In the genomic region with DNA sequence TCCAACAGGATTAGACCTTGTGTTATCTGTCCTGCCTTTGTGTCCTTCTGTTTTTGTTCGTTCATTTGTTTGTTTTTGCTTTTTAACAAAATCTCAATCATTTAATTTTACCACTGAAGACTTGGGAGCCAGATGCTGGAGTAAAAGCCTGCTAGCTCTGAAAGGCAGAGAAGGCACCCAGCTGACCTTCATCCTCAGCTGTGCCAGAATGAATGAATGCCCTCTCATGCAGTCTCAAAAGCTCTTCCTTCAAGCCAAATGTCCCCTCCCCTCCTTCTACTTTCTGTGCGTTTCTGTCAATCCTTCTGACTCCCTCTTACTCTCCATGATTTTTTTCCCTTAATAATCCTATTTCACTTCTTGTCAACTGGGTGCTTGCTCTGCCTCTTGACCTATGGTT, we compare ENCODE assay signal across 20 mouse cellular contexts. TPM values are rescaled to one million over a fixed set of nuclear protein-coding genes. Genes with fewer than 3 reads are reported as not detected.
DNase-seq lines count a peak whose midpoint lies in the region; ATAC-seq and TF ChIP-seq lines count a peak whose summit lies in the region.
"Had no signal": no experiment of that assay in that cellular context is flagged by ENCODE, and none has a peak within 500 bp of the region (broad histone marks: within the 10 kb centered on the region; RNA-seq: fewer than 3 reads in every experiment).

No protein-coding gene starts in this region.

- no peaks in the 10 kb centered on the region for H3K27me3 ChIP-seq in forebrain, embryonic 12.5 days
- no peaks in the 10 kb centered on the region for H3K27me3 ChIP-seq in forebrain, embryonic 16.5 days (replicated peaks; ENCODE audit: control insufficient read depth, insufficient read depth, low read length)
- H3K27me3 ChIP-seq in midbrain, embryonic 11.5 days (ENCODE audit: control insufficient read depth, insufficient read depth, low read length), result no peaks in the 10 kb centered on the region
- H3K27me3 ChIP-seq in midbrain, embryonic 16.5 days (ENCODE audit: control insufficient read depth, insufficient read depth, low read depth, low read length), result no peaks in the 10 kb centered on the region
- no peaks in the 10 kb centered on the region for H3K27me3 ChIP-seq in forebrain, postnatal 0 days (ENCODE audit: insufficient read depth, low read length)
- H3K27me3 ChIP-seq: heart, embryonic 13.5 days; hindbrain, embryonic 12.5 days had no signal

- H3K9ac ChIP-seq in forebrain, embryonic 12.5 days, result no peak overlapping the region
- H3K9ac ChIP-seq in forebrain, embryonic 16.5 days (replicated peaks; ENCODE audit: low read depth, low read length), result no peak overlapping the region
- H3K9ac ChIP-seq in midbrain, embryonic 11.5 days (ENCODE audit: low read length), result no peak overlapping the region; the same call in 1 of the 2 replicates
- H3K9ac ChIP-seq in midbrain, embryonic 16.5 days (ENCODE audit: low read depth, low read length), result no peak overlapping the region
- H3K9ac ChIP-seq in forebrain, postnatal 0 days, result no peak overlapping the region
- H3K9ac ChIP-seq: heart, embryonic 13.5 days; hindbrain, embryonic 12.5 days had no signal

- no peak for TF ChIP-seq CTCF in brain, embryonic 14.5 days (IDR thresholded peaks at IDR 0.05; ENCODE audit: borderline replicate concordance, extremely low read depth, insufficient read depth, insufficient read length)
- TF ChIP-seq CTCF in forebrain, postnatal 0 days (IDR thresholded peaks at IDR 0.05; ENCODE audit: low read depth), result no peak

- peak; percentile 69 for DNase-seq in midbrain, embryonic 11.5 days (ENCODE audit: low spot score, missing footprints)
- DNase-seq in brain, embryonic 14.5 days (ENCODE audit: low read depth), result peak; percentile 82
- no peak for DNase-seq in forebrain, postnatal 0 days
- DNase-seq in left cerebral cortex, postnatal 36 days (ENCODE audit: low spot score in 2 of 2), result no peak
- DNase-seq in urinary bladder, postnatal 14 days (ENCODE audit: low spot score), result no peak
- DNase-seq: adrenal gland, postnatal 14 days; cerebellum, adult 2 months; gastrocnemius, postnatal 36 days; heart, postnatal 36 days had no signal

- no peak for ATAC-seq in forebrain, embryonic 12.5 days (ENCODE audit: low FRiP score)
- ATAC-seq in forebrain, embryonic 16.5 days, result no peak
- ATAC-seq in midbrain, embryonic 11.5 days (ENCODE audit: low FRiP score), result no peak
- no peak for ATAC-seq in midbrain, embryonic 16.5 days
- ATAC-seq in forebrain, postnatal 0 days, result peak; percentile 42; the same call in 1 of the 2 replicates
- ATAC-seq: intestine, embryonic 16.5 days had no signal

- intact Hi-C loops in left cerebral cortex, postnatal 36 days (cut with DNase I), result no loop called here

- 16% methylated on average over 2 of the region's 2 CpGs for WGBS in forebrain, embryonic 12.5 days
- 13% methylated on average over 2 of the region's 2 CpGs for WGBS in forebrain, embryonic 16.5 days
- WGBS in midbrain, embryonic 11.5 days, result 24% methylated on average over 2 of the region's 2 CpGs
- 11% methylated on average over 2 of the region's 2 CpGs for WGBS in midbrain, embryonic 16.5 days
- WGBS in forebrain, postnatal 0 days, result 8% methylated on average over 2 of the region's 2 CpGs

- no peak for TF ChIP-seq POLR2A in brain, embryonic 14.5 days (IDR thresholded peaks at IDR 0.05; ENCODE audit: borderline replicate concordance, extremely low read depth, insufficient read depth, insufficient read length, poor library complexity, severe bottlenecking)

- H3K4me1 ChIP-seq in forebrain, embryonic 12.5 days, result peaks cover 30% of the 10 kb centered on the region
- H3K4me1 ChIP-seq in forebrain, embryonic 16.5 days (replicated peaks; ENCODE audit: control insufficient read depth, insufficient read depth, low read length), result peaks cover 26% of the 10 kb centered on the region
- H3K4me1 ChIP-seq in midbrain, embryonic 11.5 days (ENCODE audit: control insufficient read depth, insufficient read depth, low read length), result peaks cover 9% of the 10 kb centered on the region
- H3K4me1 ChIP-seq in midbrain, embryonic 16.5 days (ENCODE audit: control insufficient read depth, insufficient read depth, low read length), result peaks cover 5% of the 10 kb centered on the region
- peaks cover 5% of the 10 kb centered on the region; the same call in 1 of the 2 replicates for H3K4me1 ChIP-seq in forebrain, postnatal 0 days (ENCODE audit: insufficient read depth)

- no peaks in the 10 kb centered on the region for H3K36me3 ChIP-seq in forebrain, embryonic 12.5 days (replicated peaks)
- no peaks in the 10 kb centered on the region for H3K36me3 ChIP-seq in forebrain, embryonic 16.5 days (ENCODE audit: control insufficient read depth, insufficient read depth)
- no peaks in the 10 kb centered on the region for H3K36me3 ChIP-seq in midbrain, embryonic 11.5 days (ENCODE audit: control insufficient read depth, insufficient read depth, low read length)
- H3K36me3 ChIP-seq in midbrain, embryonic 16.5 days (ENCODE audit: control insufficient read depth, insufficient read depth, low read length), result no peaks in the 10 kb centered on the region
- no peaks in the 10 kb centered on the region for H3K36me3 ChIP-seq in forebrain, postnatal 0 days (ENCODE audit: insufficient read depth)
- H3K36me3 ChIP-seq: embryonic facial prominence, embryonic 10.5 days; heart, embryonic 13.5 days; hindbrain, embryonic 12.5 days had no signal

- H3K4me2 ChIP-seq in forebrain, embryonic 12.5 days, result no peak overlapping the region
- no peak overlapping the region for H3K4me2 ChIP-seq in forebrain, embryonic 16.5 days (ENCODE audit: low read length)
- H3K4me2 ChIP-seq in midbrain, embryonic 11.5 days, result no peak overlapping the region
- H3K4me2 ChIP-seq in midbrain, embryonic 16.5 days (ENCODE audit: low read length), result no peak overlapping the region
- no peak overlapping the region for H3K4me2 ChIP-seq in forebrain, postnatal 0 days (ENCODE audit: low read depth)
- H3K4me2 ChIP-seq: heart, embryonic 13.5 days; hindbrain, embryonic 12.5 days had no signal

- no peaks in the 10 kb centered on the region for H3K9me3 ChIP-seq in forebrain, embryonic 12.5 days
- H3K9me3 ChIP-seq in forebrain, embryonic 16.5 days (ENCODE audit: control insufficient read depth, low read length), result no peaks in the 10 kb centered on the region
- H3K9me3 ChIP-seq in midbrain, embryonic 11.5 days (ENCODE audit: control insufficient read depth, low read length), result no peaks in the 10 kb centered on the region
- no peaks in the 10 kb centered on the region for H3K9me3 ChIP-seq in midbrain, embryonic 16.5 days (replicated peaks; ENCODE audit: control insufficient read depth, low read length, poor library complexity, severe bottlenecking)
- no peaks in the 10 kb centered on the region for H3K9me3 ChIP-seq in forebrain, postnatal 0 days (ENCODE audit: low read length)
- H3K9me3 ChIP-seq: embryonic facial prominence, embryonic 10.5 days; heart, embryonic 13.5 days; hindbrain, embryonic 12.5 days had no signal

- peak overlapping the region; percentile 2; the same call in 1 of the 2 replicates for H3K27ac ChIP-seq in forebrain, embryonic 12.5 days
- no peak overlapping the region for H3K27ac ChIP-seq in forebrain, embryonic 16.5 days (ENCODE audit: low read length)
- no peak overlapping the region for H3K27ac ChIP-seq in midbrain, embryonic 11.5 days (ENCODE audit: low read depth, low read length)
- H3K27ac ChIP-seq in midbrain, embryonic 16.5 days (ENCODE audit: low read length), result no peak overlapping the region
- H3K27ac ChIP-seq in forebrain, postnatal 0 days (ENCODE audit: low read depth, low read length), result no peak overlapping the region
- H3K27ac ChIP-seq: embryonic facial prominence, embryonic 10.5 days; heart, embryonic 13.5 days; hindbrain, embryonic 12.5 days had no signal

- no peak overlapping the region for H3K4me3 ChIP-seq in forebrain, embryonic 12.5 days (replicated peaks)
- H3K4me3 ChIP-seq in forebrain, embryonic 16.5 days (replicated peaks; ENCODE audit: low read length), result no peak overlapping the region
- no peak overlapping the region for H3K4me3 ChIP-seq in midbrain, embryonic 11.5 days (ENCODE audit: low read depth, low read length)
- no peak overlapping the region for H3K4me3 ChIP-seq in midbrain, embryonic 16.5 days (ENCODE audit: low read depth, low read length)
- H3K4me3 ChIP-seq in forebrain, postnatal 0 days (ENCODE audit: low read depth, low read length), result no peak overlapping the region
- H3K4me3 ChIP-seq: embryonic facial prominence, embryonic 10.5 days; heart, embryonic 13.5 days; hindbrain, embryonic 12.5 days had no signal

RNA-seq across cellular contexts. Expression of a gene that starts 34.3 kb away (rescaled TPM):
- 9.1 and 10.2 TPM in 2 replicates for polyA plus RNA-seq in forebrain, embryonic 12.5 days (2016; fragmentation: Nextera tagmentation; extraction: Ambion mirVana)
- 21.0 and 21.3 TPM in 2 replicates for polyA plus RNA-seq in forebrain, embryonic 16.5 days (2015; fragmentation: Nextera tagmentation; extraction: Ambion mirVana)
- 3.7 and 5.1 TPM in 2 replicates for polyA plus RNA-seq in midbrain, embryonic 11.5 days (2014; fragmentation: Nextera tagmentation; extraction: Ambion mirVana)
- 16.3 and 18.9 TPM in 2 replicates for polyA plus RNA-seq in midbrain, embryonic 16.5 days (2015; fragmentation: Nextera tagmentation; extraction: Ambion mirVana)
- polyA plus RNA-seq in brain, embryonic 14.5 days (2012; rRNA removed), result 11.9 and 17.2 TPM in 2 replicates
- 29.3 and 30.1 TPM in 2 replicates for total RNA-seq in forebrain, postnatal 0 days (2014; rRNA removed)
- polyA plus RNA-seq in forebrain, postnatal 0 days (2015; fragmentation: Nextera tagmentation; extraction: Ambion mirVana), result 15.8 and 19.6 TPM in 2 replicates
- total RNA-seq in left cerebral cortex, postnatal 36 days (2021), result 1 to 10 TPM; 5.9 to 9.8 TPM
- total RNA-seq: adrenal gland, adult 18-20 months; adrenal gland, postnatal 14 days; gastrocnemius, adult 8-10 months; gastrocnemius, postnatal 36 days; heart, postnatal 36 days; MEL had no signal
- polyA plus RNA-seq: C2C12 had no signal

RNA-seq across cellular contexts. Expression of a gene that starts 34.8 kb away (rescaled TPM):
- 78.8 and 80.8 TPM in 2 replicates for polyA plus RNA-seq in forebrain, embryonic 12.5 days (2016; fragmentation: Nextera tagmentation; extraction: Ambion mirVana)
- polyA plus RNA-seq in forebrain, embryonic 16.5 days (2015; fragmentation: Nextera tagmentation; extraction: Ambion mirVana), result 47.9 and 64.0 TPM in 2 replicates
- 78.1 and 89.3 TPM in 2 replicates for polyA plus RNA-seq in midbrain, embryonic 11.5 days (2014; fragmentation: Nextera tagmentation; extraction: Ambion mirVana)
- polyA plus RNA-seq in midbrain, embryonic 16.5 days (2015; fragmentation: Nextera tagmentation; extraction: Ambion mirVana), result 27.4 and 32.0 TPM in 2 replicates
- 18.4 and 23.4 TPM in 2 replicates for polyA plus RNA-seq in brain, embryonic 14.5 days (2012; rRNA removed)
- 20.7 and 21.3 TPM in 2 replicates for total RNA-seq in forebrain, postnatal 0 days (2014; rRNA removed)
- polyA plus RNA-seq in forebrain, postnatal 0 days (2015; fragmentation: Nextera tagmentation; extraction: Ambion mirVana), result 40.3 and 48.7 TPM in 2 replicates
- total RNA-seq in left cerebral cortex, postnatal 36 days (2021), result 10 to 100 TPM; 12.3 TPM

Comparison
In these comparisons a context has a peak if more than half of its experiments do, and no peak if none do; other contexts are left out.
1. DNase-seq: peak in midbrain, embryonic 11.5 days (single experiment) and brain, embryonic 14.5 days (single experiment); none in forebrain, postnatal 0 days (single experiment), left cerebral cortex, postnatal 36 days (0 of 2) and urinary bladder, postnatal 14 days (single experiment).